Mouse (Mus musculus): ENCODE data around the gene Gnaq. TPM values are rescaled to one million over a fixed set of nuclear protein-coding genes. Genes with fewer than 3 reads are reported as not detected.

The Gnaq gene
- total and polyA plus RNA-seq, 3 experiments = 8.1 to 12.9 (median 8.2) TPM

GRCm38 (mm10) chr19:16300413-16300812, 167.8 kb downstream of the Gnaq start:
- Histone ChIP-seq H3K4me2 (ENCODE audit: insufficient read depth, low read depth, poor library complexity, severe bottlenecking) (no peak overlapping the region), H3K4me1 (ENCODE audit: control insufficient read depth in 1 of 2, insufficient read depth in 2 of 2) (no peaks in the 10 kb centered on the region), H3K27me3 (replicated peaks) (no peaks in the 10 kb centered on the region), H3K36me3 (replicated peaks in 1 of 2; ENCODE audit: control insufficient read depth in 1 of 2, insufficient read depth in 1 of 2, low read length in 1 of 2) (peaks cover 0 to 5% of the 10 kb centered on the region in 2 experiments), H3K4me3 (replicated peaks in 1 of 3; ENCODE audit: low read depth in 2 of 3, low read length in 2 of 3, poor library complexity in 1 of 3) (no peak overlapping the region), H3K9ac (ENCODE audit: insufficient read depth, low read depth) (no peak overlapping the region), H3K27ac (ENCODE audit: insufficient read depth, low read depth) (no peak overlapping the region), H3K9me3 (replicated peaks; ENCODE audit: low read length) (no peaks in the 10 kb centered on the region), H3K79me2 (replicated peaks; ENCODE audit: control insufficient read depth, extremely low read depth, insufficient read depth, poor library complexity, severe bottlenecking) (no peaks in the 10 kb centered on the region)
- DNase-seq (ENCODE audit: extremely low read depth) = no peak
- dilution Hi-C loops (cut with MboI; ENCODE audit: extremely low pct_ligation_motif_present, extremely low pct_unique_long_range_greater_than_20kb, low sequenced_read_pairs) = no loop called here
- TF ChIP-seq CTCF (conservative IDR thresholded peaks at IDR 0.05 in 1 of 2, IDR thresholded peaks at IDR 0.05 in 1 of 2; ENCODE audit: low read depth in 2 of 2, low read length in 2 of 2) = no peak
- TF ChIP-seq NELFE (IDR thresholded peaks at IDR 0.05; ENCODE audit: low read depth, low read length) = no peak
- no peak for TF ChIP-seq ZNF384 (IDR thresholded peaks at IDR 0.05; ENCODE audit: low read depth, low read length)
- TF ChIP-seq SMC3 (IDR thresholded peaks at IDR 0.05; ENCODE audit: low read depth, low read length) = no peak
- no peak for TF ChIP-seq UBTF (IDR thresholded peaks at IDR 0.05; ENCODE audit: low read depth, low read length)
- TF ChIP-seq MXI1 (IDR thresholded peaks at IDR 0.05; ENCODE audit: low read depth, low read length) = no peak
- TF ChIP-seq RCOR1 (conservative IDR thresholded peaks at IDR 0.05; ENCODE audit: low read depth, low read length) = no peak
- no peak for TF ChIP-seq BHLHE40 (IDR thresholded peaks at IDR 0.05; ENCODE audit: low read depth, low read length)
- TF ChIP-seq SIN3A (IDR thresholded peaks at IDR 0.05; ENCODE audit: low read length) = no peak
- TF ChIP-seq ZKSCAN1 (IDR thresholded peaks at IDR 0.05; ENCODE audit: borderline replicate concordance, low read depth, low read length) = no peak
- TF ChIP-seq HCFC1 (IDR thresholded peaks at IDR 0.05; ENCODE audit: low read depth, low read length) = no peak
- no peak for TF ChIP-seq ZMIZ1 (IDR thresholded peaks at IDR 0.05; ENCODE audit: low read depth, low read length)
- in situ Hi-C loops (cut with MboI; ENCODE audit: low pct_ligation_motif_present, low pct_unique_long_range_greater_than_20kb, low sequenced_read_pairs) = no loop called here

- H3K27ac ChIP-seq (ENCODE audit: insufficient read depth, low read depth) = no peak overlapping the region
- H3K9me3 ChIP-seq (replicated peaks; ENCODE audit: low read length) = no peaks in the 10 kb centered on the region
- H3K9ac ChIP-seq (ENCODE audit: insufficient read depth, low read depth) = no peak overlapping the region
- no peaks in the 10 kb centered on the region for H3K79me2 ChIP-seq (replicated peaks; ENCODE audit: control insufficient read depth, extremely low read depth, insufficient read depth, poor library complexity, severe bottlenecking)
- H3K27me3 ChIP-seq (replicated peaks) = no peaks in the 10 kb centered on the region
- H3K4me1 ChIP-seq (ENCODE audit: control insufficient read depth in 1 of 2, insufficient read depth in 2 of 2) = no peaks in the 10 kb centered on the region
- no peak overlapping the region for H3K4me3 ChIP-seq (replicated peaks in 1 of 3; ENCODE audit: low read depth in 2 of 3, low read length in 2 of 3, poor library complexity in 1 of 3)
- no peak overlapping the region for H3K4me2 ChIP-seq (ENCODE audit: insufficient read depth, low read depth, poor library complexity, severe bottlenecking)
- in situ Hi-C loops (cut with MboI; ENCODE audit: low pct_ligation_motif_present, low pct_unique_long_range_greater_than_20kb, low sequenced_read_pairs) = no loop called here
- dilution Hi-C loops (cut with MboI; ENCODE audit: extremely low pct_ligation_motif_present, extremely low pct_unique_long_range_greater_than_20kb, low sequenced_read_pairs) = no loop called here
- no peak for DNase-seq (ENCODE audit: extremely low read depth)
- TF ChIP-seq PAX5 (IDR thresholded peaks at IDR 0.05; ENCODE audit: low read length) (no peak), E2F4 (IDR thresholded peaks at IDR 0.05; ENCODE audit: insufficient replicate concordance, low read depth, low read length) (no peak), ETS1 (conservative IDR thresholded peaks at IDR 0.05; ENCODE audit: low read depth, low read length) (no peak), MAX (IDR thresholded peaks at IDR 0.05; ENCODE audit: low read length) (no peak), MXI1 (IDR thresholded peaks at IDR 0.05; ENCODE audit: low read depth, low read length) (no peak), MAFK (IDR thresholded peaks at IDR 0.05; ENCODE audit: insufficient replicate concordance, low read length) (no peak), UBTF (IDR thresholded peaks at IDR 0.05; ENCODE audit: low read depth, low read length) (no peak), EP300 (IDR thresholded peaks at IDR 0.05; ENCODE audit: low read length) (no peak), ZNF384 (IDR thresholded peaks at IDR 0.05; ENCODE audit: low read depth, low read length) (no peak), RCOR1 (conservative IDR thresholded peaks at IDR 0.05; ENCODE audit: low read depth, low read length) (no peak), KAT2A (IDR thresholded peaks at IDR 0.05; ENCODE audit: insufficient replicate concordance, low read length) (no peak), POLR2A (IDR thresholded peaks at IDR 0.05; ENCODE audit: low read depth, low read length) (no peak), NELFE (IDR thresholded peaks at IDR 0.05; ENCODE audit: low read depth, low read length) (no peak), JUND (conservative IDR thresholded peaks at IDR 0.05; ENCODE audit: low read depth, low read length) (no peak), ZMIZ1 (IDR thresholded peaks at IDR 0.05; ENCODE audit: low read depth, low read length) (no peak), ELF1 (IDR thresholded peaks at IDR 0.05; ENCODE audit: low read depth, low read length) (no peak), USF2 (conservative IDR thresholded peaks at IDR 0.05; ENCODE audit: low read depth, low read length) (no peak), SIN3A (IDR thresholded peaks at IDR 0.05; ENCODE audit: low read length) (no peak), TCF12 (IDR thresholded peaks at IDR 0.05; ENCODE audit: low read depth, low read length) (no peak), MEF2A (IDR thresholded peaks at IDR 0.05; ENCODE audit: borderline replicate concordance, low read depth, low read length) (no peak)
- H3K36me3 ChIP-seq (replicated peaks in 1 of 2; ENCODE audit: control insufficient read depth in 1 of 2, insufficient read depth in 1 of 2, low read length in 1 of 2) = peaks cover 0 to 9% of the 10 kb centered on the region in 2 experiments
Measured at GRCm38 (mm10) chr19:16301336-16301735, 168.7 kb downstream of the Gnaq start.

All from CH12.LX (cell line).